Mouse (Mus musculus) ovary, adult 2 months (tissue): ENCODE data around the gene Gsta1. TPM values are rescaled to one million over a fixed set of nuclear protein-coding genes. Genes with fewer than 3 reads are reported as not detected.

Source experiments
- polyA plus RNA-seq: library from polyadenylated mRNA; depleted of rRNA; stranded (reverse); fragments of >200 nt; gene quantifications from 2 replicates; pipeline ENCODE4 v1.2.3, GENCODE M21; 2012; rRNA removed

The Gsta1 gene
- polyA plus RNA-seq = not detected in 2 replicates

GRCm38 (mm10) chr9:78230461-78230860 is at the start of gene Gsta1:
Gene Gsta1, plus strand, starts transcription at chr9:78230656.

GRCm38 (mm10) chr9:78182474-78182873 is 48.0 kb upstream of the Gsta1 start, which contains the start of gene Gsta4:
Gene Gsta4, plus strand, starts transcription at chr9:78182774.

GRCm38 (mm10) chr9:78256914-78257313 is 26.5 kb downstream of the Gsta1 start, which contains the start of gene Gm3776:
Gene Gm3776, plus strand, starts transcription at chr9:78257129.

GRCm38 (mm10) chr9:78289723-78290122 is 59.3 kb downstream of the Gsta1 start, which contains the start of gene Gm10639:
Gene Gm10639, plus strand, starts transcription at chr9:78289923.

Other genes with a start within 250 kb of the Gsta1 start
- gene Gcm1, start 178.7 kb upstream of the Gsta1 start, polyA plus RNA-seq = 0.06 TPM in 1 of 2 replicates, not detected in the other
- gene Fbxo9, start 121.6 kb upstream of the Gsta1 start, polyA plus RNA-seq = 63.6 and 74.8 TPM in 2 replicates
- gene Ick, start 121.5 kb upstream of the Gsta1 start, polyA plus RNA-seq = 14.1 and 14.5 TPM in 2 replicates
- gene Gsta4, start 47.9 kb upstream of the Gsta1 start, polyA plus RNA-seq = 26.3 and 30.1 TPM in 2 replicates
- gene Gm3776, start 26.5 kb downstream of the Gsta1 start, polyA plus RNA-seq = not detected in 2 replicates
- gene Gm10639, start 59.3 kb downstream of the Gsta1 start, polyA plus RNA-seq = not detected in 2 replicates
- gene Omt2a, start 84.1 kb downstream of the Gsta1 start, polyA plus RNA-seq = 1.5 and 3.4 TPM in 2 replicates
- gene Omt2b, start 96.9 kb downstream of the Gsta1 start, polyA plus RNA-seq = 2.8 and 4.2 TPM in 2 replicates
- 2.2 and 2.6 TPM in 2 replicates for gene Gsta2, start 125.1 kb downstream of the Gsta1 start, polyA plus RNA-seq
- gene Dppa5a, start 137.5 kb downstream of the Gsta1 start, polyA plus RNA-seq = 3.1 and 4.8 TPM in 2 replicates
- 6.8 and 7.6 TPM in 2 replicates for gene Ooep, start 148.1 kb downstream of the Gsta1 start, polyA plus RNA-seq
- 0.07 TPM in 1 of 2 replicates, not detected in the other for gene Ddx43, start 165.1 kb downstream of the Gsta1 start, polyA plus RNA-seq
- 0.77 and 1.4 TPM in 2 replicates for gene Cgas, start 212.6 kb downstream of the Gsta1 start, polyA plus RNA-seq
- gene Mto1, start 217.6 kb downstream of the Gsta1 start, polyA plus RNA-seq = 18.1 and 27.4 TPM in 2 replicates
- 0.21 and 0.71 TPM in 2 replicates for gene Gm17324, start 218.1 kb downstream of the Gsta1 start, polyA plus RNA-seq